Comparison of ENCODE assay signal across 11 mouse cellular contexts in genomic region chr13:60522719-60523450, GRCm38 (mm10).
DNase-seq lines count a peak whose midpoint lies in the region; ATAC-seq and TF ChIP-seq lines count a peak whose summit lies in the region.
"Had no signal": no experiment of that assay in that cellular context is flagged by ENCODE, and none has a peak within 500 bp of the region (broad histone marks: within the 10 kb centered on the region; RNA-seq: fewer than 3 reads in every experiment).

No protein-coding gene starts in this region.

- no peaks in the 10 kb centered on the region for H3K36me3 ChIP-seq in thymus, adult 2 months (ENCODE audit: control insufficient read depth, insufficient read depth, low read length)
- H3K36me3 ChIP-seq in liver, postnatal 0 days (replicated peaks; ENCODE audit: insufficient read depth, low read length) = no peaks in the 10 kb centered on the region

- H3K27ac ChIP-seq in gastrocnemius, adult 2 months = no peak overlapping the region
- no peak overlapping the region for H3K27ac ChIP-seq in thymus, adult 2 months (ENCODE audit: control insufficient read depth, insufficient read depth, low read length)
- H3K27ac ChIP-seq in liver, postnatal 0 days (ENCODE audit: low read depth) = no peak overlapping the region

- no peak overlapping the region for H3K9ac ChIP-seq in liver, postnatal 0 days (replicated peaks)

- no peak for ATAC-seq in liver, postnatal 0 days
- ATAC-seq: inflammation-experienced regulatory T-cells, adult 6 months; Patski had no signal

- H3K4me2 ChIP-seq in liver, postnatal 0 days (ENCODE audit: low read depth, low read length) = no peak overlapping the region

- peak; percentile 39 for DNase-seq in gastrocnemius, adult 2 months
- no peak for DNase-seq in gastrocnemius, postnatal 4 days (ENCODE audit: low spot score in 2 of 2)
- peak; percentile 63 for DNase-seq in brain, embryonic 14.5 days (ENCODE audit: low read depth)
- DNase-seq in layer of hippocampus, adult 18-20 months (ENCODE audit: low spot score in 2 of 2) = peak; percentile 76 to 89
- DNase-seq in left cerebral cortex, postnatal 4 days = peak; percentile 11
- no peak for DNase-seq in thymus, postnatal 14 days
- DNase-seq in thymus, adult 2 months = no peak
- no peak for DNase-seq in liver, postnatal 0 days
- DNase-seq: embryo, embryonic 11 days had no signal

- no peaks in the 10 kb centered on the region for H3K9me3 ChIP-seq in liver, postnatal 0 days (ENCODE audit: low read length)

- TF ChIP-seq POLR2A in brain, embryonic 14.5 days (IDR thresholded peaks at IDR 0.05; ENCODE audit: borderline replicate concordance, extremely low read depth, insufficient read depth, insufficient read length, poor library complexity, severe bottlenecking) = no peak
- no peak for TF ChIP-seq POLR2A in thymus, adult 2 months (IDR thresholded peaks at IDR 0.05; ENCODE audit: control insufficient read depth, extremely low read depth, insufficient read depth, low read length, poor library complexity)

- TF ChIP-seq EP300 in liver, postnatal 0 days (IDR thresholded peaks at IDR 0.05; ENCODE audit: low read depth) = no peak

- intact Hi-C loops in gastrocnemius, adult 2 months (cut with DNase I) = no loop called here
- intact Hi-C loops in left cerebral cortex, postnatal 4 days (cut with DNase I) = no loop called here

- no peaks in the 10 kb centered on the region for H3K27me3 ChIP-seq in thymus, adult 2 months (ENCODE audit: control insufficient read depth, insufficient read depth, low read length)
- no peaks in the 10 kb centered on the region for H3K27me3 ChIP-seq in liver, postnatal 0 days (ENCODE audit: insufficient read depth, low read length)
- H3K27me3 ChIP-seq: Patski had no signal

- H3K4me1 ChIP-seq in thymus, adult 2 months (replicated peaks; ENCODE audit: control insufficient read depth, insufficient read depth, low read length) = no peaks in the 10 kb centered on the region
- no peaks in the 10 kb centered on the region for H3K4me1 ChIP-seq in liver, postnatal 0 days (ENCODE audit: insufficient read depth)

- WGBS in thymus, adult 2 months = 86% methylated on average over 8 of the region's 8 CpGs
- 66% methylated on average over 8 of the region's 8 CpGs for WGBS in liver, postnatal 0 days (ENCODE audit: insufficient replicate concordance)

- TF ChIP-seq CTCF in gastrocnemius, adult 2 months (IDR thresholded peaks at IDR 0.05) = no peak
- no peak for TF ChIP-seq CTCF in brain, embryonic 14.5 days (IDR thresholded peaks at IDR 0.05; ENCODE audit: borderline replicate concordance, extremely low read depth, insufficient read depth, insufficient read length)
- no peak for TF ChIP-seq CTCF in thymus, adult 2 months (IDR thresholded peaks at IDR 0.05; ENCODE audit: borderline replicate concordance, control insufficient read depth, extremely low read depth, insufficient read depth, low read length, poor library complexity)
- TF ChIP-seq CTCF in liver, postnatal 0 days (IDR thresholded peaks at IDR 0.05; ENCODE audit: low read depth) = no peak

- no peak overlapping the region for H3K4me3 ChIP-seq in gastrocnemius, adult 2 months
- no peak overlapping the region for H3K4me3 ChIP-seq in thymus, adult 2 months (ENCODE audit: control insufficient read depth, insufficient read depth, low read length)
- H3K4me3 ChIP-seq in liver, postnatal 0 days (ENCODE audit: low read depth, low read length) = no peak overlapping the region

Comparison
In these comparisons a context has a peak if more than half of its experiments do, and no peak if none do; other contexts are left out.
1. DNase-seq: peak in gastrocnemius, adult 2 months (single experiment), brain, embryonic 14.5 days (single experiment), layer of hippocampus, adult 18-20 months (2 of 2) and left cerebral cortex, postnatal 4 days (single experiment); none in gastrocnemius, postnatal 4 days (0 of 2), thymus, postnatal 14 days (single experiment), thymus, adult 2 months (single experiment) and liver, postnatal 0 days (single experiment).